Mouse (Mus musculus) left cerebral cortex, adult 9 months (tissue): ENCODE results near the gene Rnf225.
"Not testable (repeated sequence)": the region's sequence is repeated elsewhere in the genome, so short reads cannot be mapped to it uniquely, and the experiment has no call there.

Experiments
- DNase-seq, 2 experiments: peaks; one replicate each; pipeline ENCODE4 v3.0.0; 2022; ENCODE audit warnings: low spot score in 2 of 2

The Rnf225 gene

GRCm38 (mm10) chr7:12927693-12928589, 725 bp downstream of the Rnf225 start:
- DNase-seq, result peak in 1 of 2 experiments; percentile 21

DNA sequence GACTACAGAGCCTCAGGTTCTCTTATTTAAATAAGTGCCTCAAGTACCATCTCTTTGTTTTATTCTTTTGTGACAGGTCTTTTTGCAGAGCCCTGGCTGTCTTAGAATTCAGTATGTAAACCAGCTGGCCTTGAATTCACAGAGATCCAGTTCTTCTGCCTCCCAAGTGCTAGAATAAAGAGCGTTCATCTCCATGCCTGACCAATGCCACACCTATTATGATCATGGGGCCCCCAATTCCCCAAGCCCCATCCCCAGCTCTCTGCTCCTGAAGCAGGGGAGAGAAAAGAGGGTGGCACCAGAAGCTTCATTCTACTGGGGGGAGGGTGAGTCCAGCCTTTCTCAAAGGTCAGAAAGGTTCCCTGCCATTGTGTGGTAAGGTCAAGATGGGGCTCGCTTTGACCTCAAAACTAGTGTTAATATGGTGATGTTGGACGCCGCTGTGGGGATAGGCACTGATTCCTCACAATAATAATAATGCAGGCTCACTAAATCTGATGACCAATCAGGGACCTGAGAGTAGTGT, 6.5 kb downstream of the Rnf225 start:
- DNase-seq, result no peak

DNA sequence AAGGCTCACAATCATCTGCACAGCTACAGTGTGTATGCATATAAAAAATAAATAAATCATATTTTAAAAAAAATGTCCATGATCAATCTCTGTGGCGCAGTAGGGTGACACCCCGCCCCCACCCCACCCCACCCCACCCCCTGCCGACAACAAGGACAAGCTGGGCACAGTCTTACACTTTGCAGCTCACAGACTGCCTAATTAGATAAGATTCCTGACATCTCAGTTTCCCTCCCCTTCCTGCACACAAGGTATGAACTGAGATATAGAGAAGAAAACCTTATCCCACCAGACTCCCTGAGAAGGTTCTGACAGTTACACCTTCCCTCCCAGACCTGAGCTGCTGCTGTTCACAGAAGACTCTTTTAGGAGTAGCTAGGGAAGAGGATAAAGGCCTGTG, 7.6 kb downstream of the Rnf225 start:
- DNase-seq, result no peak

- not testable (repeated sequence) for DNase-seq
Measured at GRCm38 (mm10) chr7:12937254-12937803, 10.1 kb downstream of the Rnf225 start.

DNA sequence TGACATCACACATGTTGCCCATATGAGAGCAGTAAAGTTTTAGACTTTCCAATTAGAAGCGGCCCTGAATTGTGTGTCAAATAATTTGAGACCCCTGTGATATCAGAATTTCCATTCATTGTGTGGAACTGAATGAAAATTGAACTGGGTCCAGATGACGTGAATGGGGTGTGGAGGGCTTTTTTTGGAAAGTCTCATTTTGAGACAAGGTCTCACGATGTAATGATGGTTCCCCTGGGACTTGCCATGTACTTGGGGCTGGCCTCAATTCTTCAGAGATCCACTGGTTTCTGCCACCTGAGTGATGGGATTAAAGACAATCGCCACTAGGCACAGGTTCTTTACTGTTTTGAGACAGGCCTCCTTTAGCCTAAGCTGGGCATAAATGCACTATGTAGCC, 13.4 kb downstream of the Rnf225 start:
- DNase-seq, result no peak

GRCm38 (mm10) chr7:12943488-12943887, 16.3 kb downstream of the Rnf225 start:
- no peak for DNase-seq

DNA sequence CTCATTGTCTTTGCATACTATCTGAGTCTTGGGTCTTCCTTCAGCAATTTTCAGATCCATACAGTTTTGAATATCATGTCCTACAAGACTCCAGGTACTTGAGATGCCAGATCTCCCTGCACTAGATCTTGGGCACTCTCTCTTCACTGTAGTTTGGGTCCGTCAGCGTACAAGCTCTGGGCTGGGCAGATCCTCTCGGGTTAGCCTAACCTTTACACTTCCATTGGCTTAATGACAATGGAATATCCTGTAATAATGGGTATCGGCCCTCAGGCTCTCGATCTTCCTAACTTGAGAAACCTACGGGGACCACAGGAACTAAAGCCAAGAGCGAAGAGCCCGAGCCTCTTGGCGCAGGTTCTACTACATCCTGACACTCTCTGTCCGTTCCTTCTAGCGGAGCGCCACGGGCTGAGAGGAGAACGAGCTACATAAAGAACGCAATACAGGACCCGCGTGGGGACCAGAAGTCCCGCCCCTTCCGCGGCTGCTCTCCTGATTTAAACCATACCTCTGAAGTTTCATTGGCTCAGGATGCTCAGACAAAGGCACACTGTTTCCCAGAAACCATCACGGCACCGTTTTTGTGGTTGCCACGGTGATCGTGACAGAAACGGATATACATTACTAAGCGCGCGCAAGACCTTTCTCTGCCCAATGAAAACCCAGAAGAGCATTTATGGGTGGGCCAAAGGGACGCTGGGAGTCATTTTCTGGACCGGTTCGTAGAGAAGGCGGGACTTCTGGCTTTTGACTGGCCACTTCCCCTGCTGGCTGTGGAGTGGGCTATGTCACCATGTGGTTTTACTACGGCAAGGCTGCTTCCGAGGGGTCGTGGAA, 22.0 kb downstream of the Rnf225 start:
- peak; percentile 97 to 98 for DNase-seq

GRCm38 (mm10) chr7:12949872-12950229, 22.6 kb downstream of the Rnf225 start:
- no peak for DNase-seq

- no peak for DNase-seq
Measured at GRCm38 (mm10) chr7:12954896-12955295, 27.7 kb downstream of the Rnf225 start.

- DNase-seq, result no peak
Measured at GRCm38 (mm10) chr7:12957511-12957910, 30.3 kb downstream of the Rnf225 start.

DNA sequence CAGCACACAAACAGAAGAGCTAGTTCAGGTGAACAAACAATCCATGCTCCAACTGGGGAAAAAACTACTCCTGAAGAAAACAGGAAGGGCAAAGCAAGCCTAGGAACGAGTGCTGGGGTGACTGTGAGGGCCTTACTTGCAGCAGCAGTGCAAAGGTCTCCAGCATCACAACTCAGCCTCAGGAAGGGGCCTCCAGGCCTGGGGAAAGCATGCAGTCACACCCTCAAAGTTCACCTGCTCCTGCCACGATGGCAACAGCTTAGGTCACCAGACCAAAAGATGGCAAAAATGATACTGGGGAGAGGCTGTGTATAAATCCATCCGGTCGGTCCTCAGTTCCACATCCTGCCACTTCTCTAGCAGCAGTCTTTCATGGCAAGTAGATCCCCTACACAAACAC, 31.7 kb downstream of the Rnf225 start:
- DNase-seq, result no peak

DNA sequence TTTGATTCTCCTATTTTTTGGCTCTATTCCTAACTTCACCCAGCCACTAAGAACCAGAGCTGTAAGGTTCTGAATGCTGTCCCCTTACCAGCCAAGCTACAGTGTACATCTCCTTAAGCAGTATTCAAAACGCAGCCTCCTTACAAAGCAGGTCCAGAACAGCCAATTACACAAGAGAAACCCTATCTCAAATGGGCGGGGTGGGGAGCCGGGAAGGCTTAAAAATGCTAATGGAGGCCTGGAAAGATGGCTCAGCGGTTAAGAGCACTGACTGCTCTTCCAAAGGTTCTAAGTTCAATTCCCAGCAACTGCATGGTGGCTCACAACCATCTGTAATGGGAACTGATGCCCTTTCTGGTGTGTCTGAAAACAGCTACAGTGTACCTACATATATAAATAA, 32.5 kb downstream of the Rnf225 start:
- no peak for DNase-seq

DNA sequence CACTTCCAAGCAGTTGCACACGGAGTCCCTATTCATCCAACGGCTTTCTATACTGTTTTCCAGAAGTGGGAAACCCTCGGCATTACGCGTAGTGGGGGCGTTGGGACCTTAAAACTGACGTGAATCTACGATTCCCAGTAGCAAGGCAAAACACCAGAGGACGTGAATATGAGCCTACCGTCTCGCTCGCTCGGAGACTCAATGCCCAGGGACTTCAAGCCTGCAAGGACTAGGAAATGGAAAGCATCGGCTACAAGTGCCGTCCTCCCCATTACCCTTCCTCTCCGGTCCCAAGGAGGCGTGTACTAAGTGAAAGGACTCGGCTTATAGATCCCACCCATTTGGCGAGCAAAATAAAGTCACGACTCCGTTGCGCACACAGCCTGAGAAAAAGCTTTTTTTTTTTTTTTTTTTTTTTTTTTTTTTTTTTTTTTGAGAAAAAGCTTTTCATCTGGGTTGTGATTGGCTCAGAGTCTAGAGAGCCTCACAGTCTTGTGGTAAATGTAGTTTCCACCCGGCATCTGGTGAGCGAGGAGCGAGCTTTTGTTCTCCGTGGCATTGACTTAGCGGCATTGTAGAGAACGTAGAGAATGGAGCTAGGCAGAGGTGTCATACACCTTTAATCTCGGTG, 34.4 kb downstream of the Rnf225 start:
- peak in 1 of 2 experiments; percentile 61 for DNase-seq

- peak; percentile 83 to 93 for DNase-seq
Measured at GRCm38 (mm10) chr7:12965678-12966091, 38.5 kb downstream of the Rnf225 start, which contains the start of gene Zfp324. TSS of gene Zfp324 (plus strand) at chr7:12965838.

- peak in 1 of 2 experiments; percentile 48 for DNase-seq
Measured at GRCm38 (mm10) chr7:12966104-12966845, 39.1 kb downstream of the Rnf225 start.

DNA sequence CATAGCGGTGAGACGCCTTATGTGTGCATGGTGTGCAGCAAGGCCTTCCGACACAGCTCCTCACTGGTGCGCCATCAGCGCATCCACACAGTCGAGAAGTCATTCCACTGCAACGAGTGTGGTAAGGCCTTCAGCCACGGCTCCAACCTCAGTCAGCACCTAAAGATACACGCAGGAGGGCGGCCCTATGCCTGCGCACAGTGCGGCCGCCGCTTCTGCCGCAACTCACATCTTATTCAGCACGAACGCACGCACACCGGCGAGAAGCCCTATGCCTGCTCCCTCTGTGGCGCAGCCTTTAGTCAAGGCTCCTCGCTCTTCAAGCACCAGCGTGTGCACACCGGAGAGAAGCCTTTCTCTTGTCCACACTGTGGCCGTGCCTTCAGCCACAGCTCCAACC, 43.7 kb downstream of the Rnf225 start:
- no peak for DNase-seq

GRCm38 (mm10) chr7:12977682-12978389, 50.6 kb downstream of the Rnf225 start, which contains the start of gene Zfp446:
TSS of gene Zfp446 (plus strand) at chr7:12977848.
- DNase-seq, result peak; percentile 97 to 99

- no peak for DNase-seq
Measured at GRCm38 (mm10) chr7:12978931-12979722, 51.9 kb downstream of the Rnf225 start.

DNA sequence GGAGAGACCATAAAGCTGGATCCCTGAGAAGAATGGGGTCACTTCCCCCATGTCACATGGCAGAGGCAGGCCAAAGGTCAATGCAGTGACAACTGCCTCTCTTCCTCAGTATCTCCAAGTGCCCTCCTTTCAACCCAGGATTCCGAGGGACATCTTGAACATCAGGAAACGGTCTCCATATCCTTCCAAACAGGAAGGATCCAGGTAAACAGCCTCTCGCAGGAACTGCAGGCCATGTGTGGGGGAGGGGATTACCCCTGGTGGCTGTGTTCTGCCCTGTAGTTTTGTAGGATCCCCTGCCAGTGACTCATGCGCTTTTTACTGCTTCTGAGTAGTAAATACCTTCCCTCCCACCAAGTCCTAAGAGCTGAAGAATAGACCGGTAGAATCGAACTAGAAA, 52.6 kb downstream of the Rnf225 start:
- no peak for DNase-seq
